Mouse (Mus musculus) kidney, embryonic 14.5 days (tissue): ENCODE measurements around the gene Ccdc188. TPM values are rescaled to one million over a fixed set of nuclear protein-coding genes. Genes with fewer than 3 reads are reported as not detected.

Experiments
- ATAC-seq: fragments of 200-750 bp; cut with Nextera tagmentation; 2 replicates; pipeline ENCODE4 v1.8.0; 2017; ENCODE audit warnings: moderate number of reproducible peaks, mild to moderate bottlenecking, moderate TSS enrichment, moderate library complexity; ENCODE audit not compliant: low FRiP score, low TSS enrichment
- H3K27ac ChIP-seq: fragments of 300-500 bp; sonication (generic); 2 replicates; pipeline ENCODE4 v1.5.1; 2014; ENCODE audit warnings: low read depth, mild to moderate bottlenecking, low read length, moderate library complexity, mixed read lengths
- H3K27me3 ChIP-seq: fragments of 300-500 bp; sonication (generic); 2 replicates; pipeline ENCODE4 v1.6.1; 2014; ENCODE audit warnings: mild to moderate bottlenecking, low read length; ENCODE audit not compliant: control insufficient read depth, insufficient read depth
- H3K36me3 ChIP-seq: fragments of 300-500 bp; sonication (generic); 2 replicates; pipeline ENCODE4 v1.6.1; 2014; ENCODE audit warnings: low read length, mixed read lengths; ENCODE audit not compliant: control insufficient read depth, insufficient read depth
- H3K4me1 ChIP-seq: fragments of 300-500 bp; sonication (generic); 2 replicates; pipeline ENCODE4 v1.6.1; 2014; ENCODE audit warnings: low read length, mixed read lengths; ENCODE audit not compliant: control insufficient read depth, insufficient read depth
- H3K4me2 ChIP-seq: fragments of 300-500 bp; sonication (generic); replicated peaks from 2 replicates; pipeline ENCODE4 v1.6.1; 2014; ENCODE audit warnings: low read depth, mild to moderate bottlenecking, low read length
- H3K4me3 ChIP-seq: fragments of 300-500 bp; sonication (generic); 2 replicates; pipeline ENCODE4 v1.5.1; 2014; ENCODE audit warnings: mild to moderate bottlenecking, low read length
- H3K9ac ChIP-seq: fragments of 300-500 bp; sonication (generic); 2 replicates; pipeline ENCODE4 v1.6.1; 2014; ENCODE audit warnings: low read depth, mild to moderate bottlenecking, low read length, moderate library complexity
- H3K9me3 ChIP-seq: fragments of 300-500 bp; sonication (generic); 2 replicates; pipeline ENCODE4 v1.6.1; 2016; ENCODE audit warnings: low read length; ENCODE audit not compliant: control insufficient read depth
- WGBS: fragments of 180-500 bp; shearing (Covaris S2); extraction: QIAGEN DNeasy Blood & Tissue Kit; methylation state at CpG from one replicate; pipeline ENCODE4 v1.1.7; 2014; 5-methylcytosine and 5-hydroxymethylcytosine counted together
- polyA plus RNA-seq: library from polyadenylated mRNA; unstranded; fragments of >200 nt; fragmentation: Nextera tagmentation; extraction: Ambion mirVana; gene quantifications from 2 replicates; pipeline ENCODE4 v1.2.1, GENCODE M21; 2014

The Ccdc188 gene
- polyA plus RNA-seq, 1 experiment from 2014 or later, result not detected

GRCm38 (mm10) chr16:18181398-18181797 is 36.3 kb upstream of the Ccdc188 start:
- ATAC-seq, result peak; percentile 14; the same call in 1 of the 2 replicates
- H3K9me3 ChIP-seq, result no peaks in the 10 kb centered on the region
- H3K4me2 ChIP-seq, result no peak overlapping the region
- no peak overlapping the region for H3K4me3 ChIP-seq
- peaks cover 25% of the 10 kb centered on the region for H3K4me1 ChIP-seq
- no peak overlapping the region for H3K9ac ChIP-seq
- no peak overlapping the region for H3K27ac ChIP-seq
- H3K27me3 ChIP-seq, result 0 out of 2 replicates have a peak, but pooled peaks cover 2% of the 10 kb centered on the region
- WGBS, result 4% methylated on average over 10 of the region's 10 CpGs
- no peaks in the 10 kb centered on the region for H3K36me3 ChIP-seq

- Histone ChIP-seq H3K9ac (no peak overlapping the region), H3K9me3 (no peaks in the 10 kb centered on the region), H3K36me3 (no peaks in the 10 kb centered on the region), H3K27ac (no peak overlapping the region), H3K4me3 (no peak overlapping the region), H3K4me1 (peaks cover 27% of the 10 kb centered on the region), H3K4me2 (no peak overlapping the region), H3K27me3 (0 out of 2 replicates have a peak, but pooled peaks cover 2% of the 10 kb centered on the region)
- ATAC-seq, result no peak
- WGBS, result 89% methylated on average over 8 of the region's 8 CpGs
These were observed 34.9 kb upstream of the Ccdc188 start for GRCm38 (mm10) chr16:18182766-18183165.

- peaks cover 25% of the 10 kb centered on the region for H3K4me1 ChIP-seq
- WGBS, result 9% methylated on average over 8 of the region's 8 CpGs
- H3K4me2 ChIP-seq, result no peak overlapping the region
- H3K27me3 ChIP-seq, result 0 out of 2 replicates have a peak, but pooled peaks cover under 1% of the 10 kb centered on the region
- peaks cover 3% of the 10 kb centered on the region; the same call in 1 of the 2 replicates for H3K9me3 ChIP-seq
- H3K4me3 ChIP-seq, result no peak overlapping the region
- no peaks in the 10 kb centered on the region for H3K36me3 ChIP-seq
- peak; percentile 80 for ATAC-seq
- peak overlapping the region; percentile 24; the same call in 1 of the 2 replicates for H3K27ac ChIP-seq
- 0 out of 2 replicates have a peak overlapping the region, but pooled peaks have one; percentile 18 for H3K9ac ChIP-seq
These were observed 31.8 kb upstream of the Ccdc188 start for GRCm38 (mm10) chr16:18185715-18186449.

GRCm38 (mm10) chr16:18186798-18187197 is 30.9 kb upstream of the Ccdc188 start:
- peaks cover 16% of the 10 kb centered on the region for H3K4me1 ChIP-seq
- H3K9ac ChIP-seq, result no peak overlapping the region
- 62% methylated on average over 4 of the region's 4 CpGs for WGBS
- H3K36me3 ChIP-seq, result no peaks in the 10 kb centered on the region
- no peak for ATAC-seq
- H3K4me2 ChIP-seq, result no peak overlapping the region
- peaks cover 3% of the 10 kb centered on the region; the same call in 1 of the 2 replicates for H3K9me3 ChIP-seq
- no peak overlapping the region for H3K4me3 ChIP-seq
- 0 out of 2 replicates have a peak, but pooled peaks cover 2% of the 10 kb centered on the region for H3K27me3 ChIP-seq
- peak overlapping the region; percentile 24; the same call in 1 of the 2 replicates for H3K27ac ChIP-seq

GRCm38 (mm10) chr16:18187221-18187620 is 30.5 kb upstream of the Ccdc188 start:
- H3K9me3 ChIP-seq, result peaks cover 3% of the 10 kb centered on the region; the same call in 1 of the 2 replicates
- H3K36me3 ChIP-seq, result no peaks in the 10 kb centered on the region
- H3K4me2 ChIP-seq, result no peak overlapping the region
- no peak for ATAC-seq
- H3K4me1 ChIP-seq, result peaks cover 16% of the 10 kb centered on the region
- WGBS, result 75% methylated on average over 3 of the region's 3 CpGs
- H3K9ac ChIP-seq, result no peak overlapping the region
- 0 out of 2 replicates have a peak overlapping the region, but pooled peaks have one; percentile 24 for H3K27ac ChIP-seq
- no peak overlapping the region for H3K4me3 ChIP-seq
- H3K27me3 ChIP-seq, result 0 out of 2 replicates have a peak, but pooled peaks cover 2% of the 10 kb centered on the region

- Histone ChIP-seq H3K4me1 (peaks cover 23% of the 10 kb centered on the region), H3K9me3 (peaks cover 3% of the 10 kb centered on the region; the same call in 1 of the 2 replicates), H3K9ac (no peak overlapping the region), H3K36me3 (no peaks in the 10 kb centered on the region), H3K27me3 (0 out of 2 replicates have a peak, but pooled peaks cover 2% of the 10 kb centered on the region), H3K4me3 (no peak overlapping the region), H3K27ac (no peak overlapping the region), H3K4me2 (no peak overlapping the region)
- no peak for ATAC-seq
- 84% methylated on average over 2 of the region's 2 CpGs for WGBS
These were observed 26.7 kb upstream of the Ccdc188 start for GRCm38 (mm10) chr16:18191006-18191405.

GRCm38 (mm10) chr16:18194208-18194985 is 23.3 kb upstream of the Ccdc188 start:
- Histone ChIP-seq H3K4me2 (no peak overlapping the region), H3K27me3 (0 out of 2 replicates have a peak, but pooled peaks cover 2% of the 10 kb centered on the region), H3K27ac (no peak overlapping the region), H3K4me1 (peaks cover 27% of the 10 kb centered on the region), H3K9ac (no peak overlapping the region), H3K4me3 (no peak overlapping the region), H3K9me3 (no peaks in the 10 kb centered on the region), H3K36me3 (no peaks in the 10 kb centered on the region)
- ATAC-seq, result peak; percentile 32
- 40% methylated on average over 15 of the region's 15 CpGs for WGBS

GRCm38 (mm10) chr16:18195068-18195467 is 22.6 kb upstream of the Ccdc188 start:
- no peak for ATAC-seq

More at GRCm38 (mm10) chr16:18195068-18195467, 22.6 kb upstream of the Ccdc188 start:
- no peak overlapping the region for H3K4me2 ChIP-seq
- H3K36me3 ChIP-seq, result no peaks in the 10 kb centered on the region
- H3K4me3 ChIP-seq, result no peak overlapping the region
- H3K27me3 ChIP-seq, result 0 out of 2 replicates have a peak, but pooled peaks cover 2% of the 10 kb centered on the region
- no peak overlapping the region for H3K9ac ChIP-seq
- no peaks in the 10 kb centered on the region for H3K9me3 ChIP-seq
- H3K27ac ChIP-seq, result no peak overlapping the region
- peaks cover 33% of the 10 kb centered on the region for H3K4me1 ChIP-seq
- 45% methylated on average over 5 of the region's 5 CpGs for WGBS
